Comparison of ENCODE assay signal across 18 mouse cellular contexts in genomic region chr8:37056376-37056775, GRCm38 (mm10).
DNase-seq lines count a peak whose midpoint lies in the region; ATAC-seq and TF ChIP-seq lines count a peak whose summit lies in the region.
"Had no signal": no experiment of that assay in that cellular context is flagged by ENCODE, and none has a peak within 500 bp of the region (broad histone marks: within the 10 kb centered on the region; RNA-seq: fewer than 3 reads in every experiment).

No protein-coding gene starts in this region.

- H3K36me3 ChIP-seq in lung, embryonic 14.5 days (ENCODE audit: insufficient read depth): no peaks in the 10 kb centered on the region
- H3K36me3 ChIP-seq in lung, embryonic 16.5 days (ENCODE audit: control insufficient read depth, insufficient read depth, low read length): no peaks in the 10 kb centered on the region
- H3K36me3 ChIP-seq: embryonic facial prominence, embryonic 15.5 days; forebrain, embryonic 15.5 days; hindbrain, embryonic 10.5 days; kidney, embryonic 15.5 days; lung, embryonic 15.5 days; midbrain, embryonic 12.5 days had no signal

- H3K9me3 ChIP-seq in lung, embryonic 14.5 days (ENCODE audit: low read depth, low read length): no peaks in the 10 kb centered on the region
- H3K9me3 ChIP-seq in lung, embryonic 16.5 days (ENCODE audit: control insufficient read depth, low read length): no peaks in the 10 kb centered on the region
- H3K9me3 ChIP-seq: embryonic facial prominence, embryonic 15.5 days; forebrain, embryonic 15.5 days; hindbrain, embryonic 10.5 days; kidney, embryonic 15.5 days; lung, embryonic 15.5 days; midbrain, embryonic 12.5 days had no signal

- no peak for TF ChIP-seq POLR2A in lung, adult 2 months (IDR thresholded peaks at IDR 0.05; ENCODE audit: borderline replicate concordance, extremely low read depth, low read depth, low read length)

- H3K9ac ChIP-seq in lung, embryonic 14.5 days: no peak overlapping the region
- H3K9ac ChIP-seq in lung, embryonic 16.5 days (ENCODE audit: low read length): no peak overlapping the region
- H3K9ac ChIP-seq: embryonic facial prominence, embryonic 15.5 days; forebrain, embryonic 15.5 days; kidney, embryonic 15.5 days; lung, embryonic 15.5 days; midbrain, embryonic 12.5 days had no signal

- peaks cover 6% of the 10 kb centered on the region; the same call in 1 of the 2 replicates for H3K4me1 ChIP-seq in lung, embryonic 14.5 days (ENCODE audit: insufficient read depth)
- no peaks in the 10 kb centered on the region for H3K4me1 ChIP-seq in lung, adult 2 months (ENCODE audit: control insufficient read depth, insufficient read depth, low read length)
- H3K4me1 ChIP-seq in lung, embryonic 16.5 days (replicated peaks; ENCODE audit: control insufficient read depth, insufficient read depth, low read length): no peaks in the 10 kb centered on the region
- H3K4me1 ChIP-seq: embryonic facial prominence, embryonic 15.5 days; forebrain, embryonic 15.5 days; hindbrain, embryonic 10.5 days; kidney, embryonic 15.5 days; midbrain, embryonic 12.5 days had no signal

- no peak overlapping the region for H3K27ac ChIP-seq in lung, embryonic 14.5 days (ENCODE audit: low read depth)
- H3K27ac ChIP-seq in lung, embryonic 16.5 days (ENCODE audit: low read length): no peak overlapping the region
- H3K27ac ChIP-seq: embryonic facial prominence, embryonic 15.5 days; forebrain, embryonic 15.5 days; hindbrain, embryonic 10.5 days; kidney, embryonic 15.5 days; lung, embryonic 15.5 days; midbrain, embryonic 12.5 days; stomach, postnatal 0 days had no signal

- H3K27me3 ChIP-seq in lung, embryonic 14.5 days (ENCODE audit: insufficient read depth, low read length): no peaks in the 10 kb centered on the region
- no peaks in the 10 kb centered on the region for H3K27me3 ChIP-seq in lung, embryonic 16.5 days (ENCODE audit: control insufficient read depth, insufficient read depth, low read depth, low read length)
- H3K27me3 ChIP-seq: embryonic facial prominence, embryonic 15.5 days; forebrain, embryonic 15.5 days; kidney, embryonic 15.5 days; lung, embryonic 15.5 days; midbrain, embryonic 12.5 days had no signal

- WGBS in lung, embryonic 14.5 days: 61% methylated on average over 3 of the region's 3 CpGs
- 51% methylated on average over 3 of the region's 3 CpGs for WGBS in lung, adult 2 months
- WGBS in lung, embryonic 16.5 days: 44% methylated on average over 3 of the region's 3 CpGs

- TF ChIP-seq CTCF in lung, embryonic 14.5 days (IDR thresholded peaks at IDR 0.05; ENCODE audit: low read depth): no peak
- TF ChIP-seq CTCF in lung, adult 2 months (IDR thresholded peaks at IDR 0.05; ENCODE audit: insufficient read depth, low read length): no peak

- no peak for ATAC-seq in lung, embryonic 14.5 days (ENCODE audit: insufficient read depth)
- peak; percentile 70; the same call in 1 of the 2 replicates for ATAC-seq in lung, embryonic 16.5 days (ENCODE audit: low read depth)
- ATAC-seq: forebrain, embryonic 15.5 days had no signal

- no peak overlapping the region for H3K4me2 ChIP-seq in lung, embryonic 14.5 days
- H3K4me2 ChIP-seq in lung, embryonic 16.5 days (ENCODE audit: low read depth, low read length): no peak overlapping the region
- H3K4me2 ChIP-seq: embryonic facial prominence, embryonic 15.5 days; forebrain, embryonic 15.5 days; kidney, embryonic 15.5 days; lung, embryonic 15.5 days; midbrain, embryonic 12.5 days had no signal

- no peak overlapping the region for H3K4me3 ChIP-seq in lung, embryonic 14.5 days (ENCODE audit: low read depth, low read length)
- no peak overlapping the region for H3K4me3 ChIP-seq in lung, adult 2 months (replicated peaks; ENCODE audit: extremely low read depth, low read depth, low read length)
- H3K4me3 ChIP-seq in lung, embryonic 16.5 days (ENCODE audit: low read length): no peak overlapping the region
- H3K4me3 ChIP-seq: embryonic facial prominence, embryonic 15.5 days; forebrain, embryonic 15.5 days; hindbrain, embryonic 10.5 days; kidney, embryonic 15.5 days; lung, embryonic 15.5 days; midbrain, embryonic 12.5 days; myocyte had no signal

- DNase-seq in adrenal gland, postnatal 14 days: peak; percentile 41
- DNase-seq in adrenal gland, postnatal 4 days (ENCODE audit: low spot score in 2 of 2): no peak
- peak; percentile 56 for DNase-seq in lung, embryonic 14.5 days
- DNase-seq in lung, adult 2 months: no peak
- no peak for DNase-seq in right cerebral cortex, adult 18-20 months
- no peak for DNase-seq in left cerebral cortex, adult 8-10 months (ENCODE audit: low spot score in 2 of 2)
- no peak for DNase-seq in c-Kit-positive CD71-positive TER-119-positive erythroid progenitor cells, embryonic 14.5 days (ENCODE audit: low spot score)
- DNase-seq: cerebellum, adult 9-10 months; thymus, postnatal 14 days had no signal

Comparison
In these comparisons a context has a peak if more than half of its experiments do, and no peak if none do; other contexts are left out.
1. DNase-seq: peak in adrenal gland, postnatal 14 days (single experiment) and lung, embryonic 14.5 days (single experiment); none in adrenal gland, postnatal 4 days (0 of 2), lung, adult 2 months (single experiment), right cerebral cortex, adult 18-20 months (single experiment), left cerebral cortex, adult 8-10 months (0 of 2) and c-Kit-positive CD71-positive TER-119-positive erythroid progenitor cells, embryonic 14.5 days (single experiment).